Mouse (Mus musculus) midbrain, embryonic 11.5 days (tissue): Measurements from ENCODE around the gene Cdk15. TPM values are rescaled to one million over a fixed set of nuclear protein-coding genes. Genes with fewer than 3 reads are reported as not detected.

Experiments
- polyA plus RNA-seq: library from polyadenylated mRNA; unstranded; fragments of >200 nt; fragmentation: Nextera tagmentation; extraction: Ambion mirVana; gene quantifications from 2 replicates; pipeline ENCODE4 v1.2.1, GENCODE M21; 2014

Gene Cdk15
- polyA plus RNA-seq, 1 experiment from 2014 or later, result 0.52 TPM

Other genes starting within 250 kb of the Cdk15 start
- not detected in 2 replicates for gene C2cd6, start 162.0 kb upstream of the Cdk15 start, polyA plus RNA-seq
- gene Tmem237, start 136.5 kb upstream of the Cdk15 start, polyA plus RNA-seq, result 59.4 and 59.6 TPM in 2 replicates
- gene Mpp4, start 93.5 kb upstream of the Cdk15 start, polyA plus RNA-seq, result 0.20 and 0.32 TPM in 2 replicates
- 16.2 and 17.1 TPM in 2 replicates for gene Als2, start 19.7 kb upstream of the Cdk15 start, polyA plus RNA-seq
- 5.3 and 6.3 TPM in 2 replicates for gene Fzd7, start 225.5 kb downstream of the Cdk15 start, polyA plus RNA-seq